ENCODE assay signal across 9 mouse cellular contexts in genomic region chr12:12787608-12788262, GRCm38 (mm10).
A peak's percentile ranks its signal among the peaks of the same experiment; 100 is the strongest.
DNase-seq lines count a peak whose midpoint lies in the region; ATAC-seq and TF ChIP-seq lines count a peak whose summit lies in the region.
"Had no signal": no experiment of that assay in that cellular context is flagged by ENCODE, and none has a peak within 500 bp of the region (broad histone marks: within the 10 kb centered on the region; RNA-seq: fewer than 3 reads in every experiment).

No protein-coding gene starts in this region.

- H3K9me3 ChIP-seq in heart, embryonic 15.5 days (replicated peaks), result no peaks in the 10 kb centered on the region
- no peaks in the 10 kb centered on the region for H3K9me3 ChIP-seq in embryonic facial prominence, embryonic 13.5 days
- no peaks in the 10 kb centered on the region for H3K9me3 ChIP-seq in intestine, postnatal 0 days (ENCODE audit: control insufficient read depth)
- no peaks in the 10 kb centered on the region for H3K9me3 ChIP-seq in neural tube, embryonic 11.5 days (ENCODE audit: control insufficient read depth, low read length)

- H3K4me2 ChIP-seq in heart, embryonic 15.5 days, result peak overlapping the region; percentile 57
- peak overlapping the region; percentile 56 for H3K4me2 ChIP-seq in embryonic facial prominence, embryonic 13.5 days
- peak overlapping the region; percentile 55 for H3K4me2 ChIP-seq in intestine, postnatal 0 days (replicated peaks; ENCODE audit: low read depth)
- peak overlapping the region; percentile 37 for H3K4me2 ChIP-seq in neural tube, embryonic 11.5 days (ENCODE audit: low read depth)

- H3K36me3 ChIP-seq in heart, embryonic 15.5 days, result no peaks in the 10 kb centered on the region
- H3K36me3 ChIP-seq in embryonic facial prominence, embryonic 13.5 days, result no peaks in the 10 kb centered on the region
- no peaks in the 10 kb centered on the region for H3K36me3 ChIP-seq in intestine, postnatal 0 days (ENCODE audit: control insufficient read depth, insufficient read depth)
- H3K36me3 ChIP-seq in neural tube, embryonic 11.5 days (ENCODE audit: control insufficient read depth, insufficient read depth, low read length), result no peaks in the 10 kb centered on the region

- 16% methylated on average over 19 of the region's 19 CpGs for WGBS in heart, embryonic 15.5 days
- WGBS in embryonic facial prominence, embryonic 13.5 days, result 10% methylated on average over 19 of the region's 19 CpGs
- 8% methylated on average over 19 of the region's 19 CpGs for whole genome bisulfite sequencing in intestine, postnatal 0 days
- 1% methylated on average over 19 of the region's 19 CpGs for WGBS in neural tube, embryonic 11.5 days

- H3K4me3 ChIP-seq in heart, embryonic 15.5 days, result peak overlapping the region; percentile 15
- peak overlapping the region; percentile 23 for H3K4me3 ChIP-seq in embryonic facial prominence, embryonic 13.5 days
- peak overlapping the region; percentile 1; the same call in 1 of the 2 replicates for H3K4me3 ChIP-seq in intestine, postnatal 0 days (ENCODE audit: low read depth, low read length)
- H3K4me3 ChIP-seq in neural tube, embryonic 11.5 days (ENCODE audit: low read depth, low read length), result 0 out of 2 replicates have a peak overlapping the region, but pooled peaks have one; percentile 8

- 0 out of 2 replicates have a peak overlapping the region, but pooled peaks have one; percentile 3 for H3K9ac ChIP-seq in heart, embryonic 15.5 days
- H3K9ac ChIP-seq in embryonic facial prominence, embryonic 13.5 days, result peak overlapping the region; percentile 49; the same call in 1 of the 2 replicates
- H3K9ac ChIP-seq in intestine, postnatal 0 days (ENCODE audit: low read depth, low read length), result peak overlapping the region; percentile 11; the same call in 1 of the 2 replicates
- peak overlapping the region; percentile 33 for H3K9ac ChIP-seq in neural tube, embryonic 11.5 days (ENCODE audit: low read length)

- ATAC-seq in heart, embryonic 15.5 days (replicated peaks; ENCODE audit: insufficient number of reproducible peaks, insufficient read depth, low FRiP score, low read depth), result no peak
- no peak for ATAC-seq in embryonic facial prominence, embryonic 13.5 days (ENCODE audit: insufficient number of reproducible peaks, insufficient read depth, low FRiP score, low TSS enrichment, low read depth)
- ATAC-seq in intestine, postnatal 0 days, result peak; percentile 63
- no peak for ATAC-seq in neural tube, embryonic 11.5 days (ENCODE audit: insufficient read depth, low FRiP score, low TSS enrichment)

- no peak for DNase-seq in heart, adult 18-20 months
- DNase-seq in neural tube, embryonic 11.5 days (ENCODE audit: low spot score), result peak; percentile 37
- DNase-seq in frontal cortex, postnatal 10 days (ENCODE audit: low spot score in 2 of 2), result no peak
- DNase-seq in spleen, postnatal 36 days (ENCODE audit: low spot score in 2 of 2), result no peak
- no peak for DNase-seq in cerebellum, adult 18-20 months
- DNase-seq: thymus, adult 2 months had no signal

- H3K27me3 ChIP-seq in heart, embryonic 15.5 days, result peaks cover 4% of the 10 kb centered on the region; the same call in 1 of the 2 replicates
- H3K27me3 ChIP-seq in embryonic facial prominence, embryonic 13.5 days, result peaks cover 18% of the 10 kb centered on the region
- H3K27me3 ChIP-seq in intestine, postnatal 0 days (replicated peaks; ENCODE audit: control insufficient read depth, insufficient read depth, low read length), result no peaks in the 10 kb centered on the region
- no peaks in the 10 kb centered on the region for H3K27me3 ChIP-seq in neural tube, embryonic 11.5 days (ENCODE audit: control insufficient read depth, insufficient read depth, low read length)

- no peak for TF ChIP-seq CTCF in intestine, postnatal 0 days (IDR thresholded peaks at IDR 0.05; ENCODE audit: low read depth)

- H3K4me1 ChIP-seq in heart, embryonic 15.5 days (replicated peaks), result peaks cover 16% of the 10 kb centered on the region
- H3K4me1 ChIP-seq in embryonic facial prominence, embryonic 13.5 days, result peaks cover 35% of the 10 kb centered on the region
- H3K4me1 ChIP-seq in intestine, postnatal 0 days (replicated peaks; ENCODE audit: control insufficient read depth, insufficient read depth, low read length), result 0 out of 2 replicates have a peak, but pooled peaks cover 3% of the 10 kb centered on the region
- peaks cover 13% of the 10 kb centered on the region for H3K4me1 ChIP-seq in neural tube, embryonic 11.5 days (ENCODE audit: control insufficient read depth, insufficient read depth, low read length)

- no peak overlapping the region for H3K27ac ChIP-seq in heart, embryonic 15.5 days
- no peak overlapping the region for H3K27ac ChIP-seq in embryonic facial prominence, embryonic 13.5 days
- H3K27ac ChIP-seq in intestine, postnatal 0 days (ENCODE audit: low read depth, low read length), result peak overlapping the region; percentile 85
- H3K27ac ChIP-seq in neural tube, embryonic 11.5 days (ENCODE audit: low read depth, low read length), result no peak overlapping the region
